Mouse (Mus musculus) brain, embryonic 18.5 days (tissue): ENCODE measurements at regions not wholly inside any gene's neighbourhood (a gene's known extent, or its start where the extent isn't known, plus 50 kb on each side); places are given as distances from the start of the nearest gene placed in this dataset.
A peak's percentile ranks its signal among the peaks of the same experiment; 100 is the strongest.

Source experiments
- DNase-seq: peaks from one replicate; pipeline ENCODE4 v3.0.0-alpha.2; 2012; ENCODE audit warnings: low read depth, low spot score

GRCm38 (mm10) chr13:38878718-38879669 lies 81.7 kb downstream of the Slc35b3 start:
- peak; percentile 37 for DNase-seq

- no peak for DNase-seq
Measured at GRCm38 (mm10) chr13:38875923-38876322, 84.8 kb downstream of the Slc35b3 start.

DNA sequence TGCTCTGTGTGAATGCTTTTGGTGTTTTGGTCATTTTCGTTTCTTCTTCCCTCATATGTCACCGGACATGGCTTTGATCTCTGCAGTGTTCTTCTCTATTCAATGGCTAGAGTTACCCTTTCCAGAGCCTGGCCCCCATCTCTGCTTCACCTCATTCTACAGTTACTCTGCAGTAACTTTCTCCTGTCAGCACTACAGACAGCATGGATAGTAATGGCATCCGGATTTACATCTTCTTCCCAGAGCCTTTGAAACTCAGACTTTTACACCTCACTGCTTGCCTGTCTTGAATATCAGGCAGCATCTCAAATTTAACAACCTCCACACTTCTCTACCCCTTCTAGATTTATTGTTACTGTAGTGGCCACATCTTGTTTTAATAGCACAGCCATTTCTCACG lies 96.7 kb downstream of the Slc35b3 start:
- no peak for DNase-seq

GRCm38 (mm10) chr13:38855742-38856141 lies 104.9 kb downstream of the Slc35b3 start:
- DNase-seq, result no peak

GRCm38 (mm10) chr13:38854986-38855385 lies 105.7 kb downstream of the Slc35b3 start:
- DNase-seq, result no peak

DNA sequence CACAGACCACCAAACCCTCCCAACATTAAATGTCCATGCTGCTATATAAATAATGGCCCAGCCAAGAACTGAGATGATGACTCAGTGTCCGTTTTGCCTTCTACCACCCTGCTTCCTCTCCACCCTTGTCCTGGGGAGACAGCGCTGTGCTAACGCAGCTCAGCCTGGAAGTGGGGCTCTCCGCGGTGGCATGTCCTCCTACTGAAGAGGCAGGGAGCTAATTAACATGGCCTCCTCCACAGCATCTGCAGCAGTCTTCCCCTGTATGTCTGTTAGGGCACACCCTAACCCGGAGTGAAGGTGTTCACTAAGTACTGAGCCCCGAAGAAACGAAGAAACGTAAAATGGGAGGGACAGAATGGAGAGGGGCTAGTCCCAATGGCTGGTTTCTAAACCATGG lies 107.8 kb downstream of the Slc35b3 start:
- DNase-seq, result no peak

- no peak for DNase-seq
Measured at GRCm38 (mm10) chr13:38851820-38852219, 108.9 kb downstream of the Slc35b3 start.

GRCm38 (mm10) chr13:38838231-38838630 lies 122.4 kb downstream of the Slc35b3 start:
- DNase-seq, result no peak

DNA sequence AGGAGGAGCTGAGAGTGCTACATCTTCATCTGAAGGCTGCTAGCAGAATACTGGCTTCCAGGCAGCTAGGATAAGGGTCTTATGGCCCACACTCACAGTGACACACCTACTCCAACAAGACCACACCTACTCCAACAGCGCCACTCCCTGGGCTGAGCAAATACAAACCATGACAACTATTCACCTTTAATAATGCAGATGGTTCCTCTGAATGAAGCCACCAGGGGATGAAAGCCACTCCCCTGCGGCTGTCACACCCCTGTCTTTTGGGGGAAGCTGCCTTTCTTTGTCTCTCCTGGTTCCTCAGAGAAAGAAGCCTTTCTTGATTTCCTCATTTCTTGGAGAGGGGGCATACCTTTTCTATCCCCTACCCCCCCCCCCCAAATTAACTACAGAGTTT lies 135.0 kb downstream of the Slc35b3 start:
- no peak for DNase-seq

DNA sequence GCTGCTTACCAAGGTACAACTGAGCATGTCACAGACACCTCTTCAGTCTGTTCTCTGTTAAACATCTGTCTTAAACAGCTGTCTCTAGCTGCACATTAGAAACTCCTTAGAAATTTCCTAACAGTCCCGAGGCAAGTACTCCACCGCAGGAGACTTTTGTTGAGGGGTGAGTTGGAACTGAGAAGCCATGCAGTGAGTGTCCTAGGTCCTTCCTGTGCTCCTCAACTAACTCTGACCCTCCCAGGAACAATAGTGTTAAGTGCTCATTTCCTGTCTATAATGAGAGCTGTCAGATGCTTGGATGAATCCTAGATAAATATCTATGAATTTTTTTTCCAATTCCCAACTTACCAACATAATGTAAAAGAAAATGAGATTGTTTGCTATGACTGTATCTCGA lies 141.1 kb downstream of the Slc35b3 start:
- no peak for DNase-seq

- DNase-seq, result no peak
Measured at GRCm38 (mm10) chr13:38818781-38819180, 141.9 kb downstream of the Slc35b3 start.

GRCm38 (mm10) chr13:38816296-38816695 lies 144.4 kb downstream of the Slc35b3 start:
- no peak for DNase-seq

DNA sequence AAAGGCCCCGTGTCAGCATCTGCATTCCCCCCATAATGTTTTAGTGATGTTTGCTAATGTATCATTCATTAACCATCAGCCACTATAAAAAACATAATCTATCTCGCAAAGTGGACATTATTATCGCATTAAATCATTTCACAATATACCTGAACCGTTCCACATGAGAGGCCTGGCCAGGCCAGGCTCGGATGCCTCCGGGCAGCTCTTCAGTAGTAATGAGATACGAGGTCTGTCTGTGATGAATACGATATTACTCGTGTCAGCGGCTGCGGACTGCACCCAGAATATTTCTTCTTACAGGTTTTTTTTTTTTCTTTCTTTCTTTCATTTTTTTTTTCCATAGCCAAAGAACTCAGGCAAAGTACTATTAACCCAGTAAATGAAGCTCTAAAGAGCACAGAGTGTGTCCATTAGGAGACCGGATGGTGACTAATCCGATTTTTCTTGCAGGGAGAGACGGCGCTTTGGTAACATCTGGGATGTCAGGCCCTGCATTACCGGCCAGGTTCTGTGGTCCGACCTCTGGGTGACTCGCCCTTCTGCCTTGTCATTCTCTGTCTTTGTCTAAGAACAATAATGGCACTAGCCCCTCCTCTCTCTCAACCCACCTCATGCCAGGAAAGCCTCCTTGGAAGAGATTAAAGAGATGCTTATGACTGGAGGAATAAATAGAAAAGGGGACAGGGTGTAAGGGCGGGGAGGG lies 145.5 kb downstream of the Slc35b3 start:
- no peak for DNase-seq

DNA sequence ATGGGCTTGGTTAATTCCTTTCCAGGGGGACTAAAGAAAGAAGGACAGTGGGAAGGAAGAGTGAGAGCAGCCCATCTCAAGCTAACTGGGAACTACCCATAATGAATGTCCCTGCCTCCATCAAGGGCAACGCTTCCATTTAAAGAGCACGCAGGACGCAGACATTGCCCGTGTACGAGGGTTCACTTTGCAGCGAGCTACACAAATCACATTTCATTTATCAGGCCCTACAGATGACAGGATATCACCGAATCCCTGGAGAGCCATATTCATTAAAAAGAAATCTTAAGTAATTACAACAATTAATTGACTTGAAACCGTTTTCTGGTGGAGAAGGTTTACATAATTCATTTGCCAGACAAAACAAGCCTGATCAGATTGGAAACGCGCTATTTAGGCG lies 139.7 kb upstream of the Eef1e1 start:
- DNase-seq, result no peak

- no peak for DNase-seq
Measured at GRCm38 (mm10) chr13:38793456-38793855, 134.6 kb upstream of the Eef1e1 start.

- DNase-seq, result no peak
Measured at GRCm38 (mm10) chr13:38780630-38781010, 121.8 kb upstream of the Eef1e1 start.

- no peak for DNase-seq
Measured at GRCm38 (mm10) chr13:38779984-38780629, 121.2 kb upstream of the Eef1e1 start.

GRCm38 (mm10) chr13:38776546-38776945 lies 117.7 kb upstream of the Eef1e1 start:
- no peak for DNase-seq

GRCm38 (mm10) chr13:38772996-38773395 lies 114.1 kb upstream of the Eef1e1 start:
- DNase-seq, result no peak

DNA sequence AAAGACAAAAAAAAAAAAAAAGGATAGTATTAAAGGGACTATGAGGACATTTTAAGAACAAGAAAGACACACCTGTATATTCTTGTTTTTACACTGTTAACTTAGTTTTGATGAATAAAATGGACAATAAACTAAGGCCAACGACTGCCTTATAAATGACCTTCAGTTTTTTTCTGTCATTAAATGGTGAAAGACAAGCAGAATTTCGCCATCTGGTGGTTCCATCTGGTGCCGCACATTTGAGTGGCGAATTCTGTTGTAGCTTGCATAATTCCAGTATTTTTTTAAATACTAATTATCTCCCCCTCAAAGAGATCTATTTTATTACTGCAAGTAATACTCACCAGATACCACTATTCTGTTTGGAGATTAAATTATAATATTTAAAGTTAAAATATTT lies 107.3 kb upstream of the Eef1e1 start:
- no peak for DNase-seq

DNA sequence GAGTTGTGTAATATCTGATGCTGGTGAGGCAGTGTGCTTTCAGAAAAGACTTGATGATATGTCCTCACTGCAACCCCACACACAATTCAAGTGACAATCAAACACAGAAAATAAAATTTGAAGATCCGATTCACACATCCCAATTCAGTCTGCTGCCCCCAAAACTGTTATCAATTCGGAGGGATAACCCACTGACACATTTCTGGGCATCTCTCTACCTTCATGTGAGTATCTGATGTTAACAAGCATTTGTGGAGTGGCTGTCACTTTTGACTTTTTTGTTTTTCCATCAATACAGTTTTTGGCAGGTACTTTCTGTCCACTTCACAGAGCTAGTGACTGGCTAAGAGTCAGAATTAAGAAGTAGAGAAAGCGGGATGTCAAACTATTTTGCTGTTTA lies 101.4 kb upstream of the Eef1e1 start:
- no peak for DNase-seq

- no peak for DNase-seq
Measured at GRCm38 (mm10) chr13:38756629-38757227, 97.9 kb upstream of the Eef1e1 start.
